Mouse (Mus musculus) bone marrow macrophage, adult 2 months (primary cell): ENCODE results near the gene Fign.

ENCODE experiments used
- CTCF ChIP-seq: IDR thresholded peaks from 2 replicates; pipeline ENCODE4 v1.5.1; 2012; ENCODE audit warnings: low read depth, mild to moderate bottlenecking, low read length, moderate library complexity
- POLR2A ChIP-seq: IDR thresholded peaks from 2 replicates; pipeline ENCODE4 v1.6.1; 2012; ENCODE audit warnings: mild to moderate bottlenecking, low read depth, low read length, borderline replicate concordance

GRCm38 (mm10) chr2:63926481-63927097 lies 171.2 kb downstream of the Fign start:
- TF ChIP-seq POLR2A (no peak), CTCF (no peak)
